Mouse (Mus musculus) limb, embryonic 14.5 days (tissue): Measurements from ENCODE around the gene Drg1. TPM values are rescaled to one million over a fixed set of nuclear protein-coding genes. Genes with fewer than 3 reads are reported as not detected.
A peak's percentile ranks its signal among the peaks of the same experiment; 100 is the strongest.
"Not testable (repeated sequence)": the region's sequence is repeated elsewhere in the genome, so short reads cannot be mapped to it uniquely, and the experiment has no call there.

Experiments used
- ATAC-seq: fragments of 200-750 bp; cut with Nextera tagmentation; 2 replicates; pipeline ENCODE4 v1.8.0; 2017; ENCODE audit warnings: low read depth, moderate number of reproducible peaks, moderate TSS enrichment; ENCODE audit not compliant: low FRiP score
- DNase-seq: peaks from one replicate; pipeline ENCODE4 v3.0.0-alpha.2; 2015; ENCODE audit warnings: low spot score
- H3K27ac ChIP-seq: fragments of 300-500 bp; sonication (generic); replicated peaks from 2 replicates; pipeline ENCODE4 v1.5.1; 2014; ENCODE audit warnings: low read depth, mild to moderate bottlenecking, low read length, moderate library complexity, mixed read lengths
- H3K27me3 ChIP-seq: fragments of 300-500 bp; sonication (generic); 2 replicates; pipeline ENCODE4 v1.6.1; 2014; ENCODE audit warnings: low read length, mixed read lengths; ENCODE audit not compliant: control insufficient read depth, insufficient read depth
- H3K36me3 ChIP-seq: fragments of 300-500 bp; sonication (generic); 2 replicates; pipeline ENCODE4 v1.6.1; 2014; ENCODE audit warnings: mild to moderate bottlenecking, low read length, moderate library complexity, mixed read lengths; ENCODE audit not compliant: control insufficient read depth, insufficient read depth
- H3K4me1 ChIP-seq: fragments of 300-500 bp; sonication (generic); 2 replicates; pipeline ENCODE4 v1.6.1; 2014; ENCODE audit warnings: antibody characterized with exemption, low read length, mixed read lengths; ENCODE audit not compliant: control insufficient read depth, insufficient read depth
- H3K4me2 ChIP-seq: fragments of 300-500 bp; sonication (generic); replicated peaks from 2 replicates; pipeline ENCODE4 v1.6.1; 2014; ENCODE audit warnings: low read depth, mild to moderate bottlenecking, low read length, moderate library complexity; ENCODE audit not compliant: severe bottlenecking
- H3K4me3 ChIP-seq: fragments of 300-500 bp; sonication (generic); replicated peaks from 2 replicates; pipeline ENCODE4 v1.5.1; 2014; ENCODE audit warnings: low read length
- H3K9ac ChIP-seq: fragments of 300-500 bp; sonication (generic); 2 replicates; pipeline ENCODE4 v1.6.1; 2014; ENCODE audit warnings: mild to moderate bottlenecking, low read depth, low read length, moderate library complexity; ENCODE audit not compliant: severe bottlenecking
- H3K9me3 ChIP-seq: fragments of 300-500 bp; sonication (generic); 2 replicates; pipeline ENCODE4 v1.6.1; 2016; ENCODE audit warnings: low read length; ENCODE audit not compliant: control insufficient read depth
- WGBS: fragments of 180-500 bp; shearing (Covaris S2); extraction: QIAGEN DNeasy Blood & Tissue Kit; methylation state at CpG from one replicate; pipeline ENCODE4 v1.1.7; 2014; 5-methylcytosine and 5-hydroxymethylcytosine counted together
- polyA plus RNA-seq, 2 experiments: library from polyadenylated mRNA; depleted of rRNA in 1 of 2; stranded (reverse) in 1 of 2; unstranded in 1 of 2; fragments of >200 nt; fragmentation: Nextera tagmentation in 1 of 2; extraction: Ambion mirVana in 1 of 2; gene quantifications; 2 replicates each; pipeline versions ENCODE4 v1.2.1 to v1.2.3; 2012 to 2014

Gene Drg1
- polyA plus RNA-seq, 2 experiments = 73.8 to 186 TPM

- H3K4me1 ChIP-seq, ATAC-seq, H3K4me2 ChIP-seq, H3K4me3 ChIP-seq, H3K9me3 ChIP-seq, H3K9ac ChIP-seq, H3K36me3 ChIP-seq, H3K27me3 ChIP-seq, H3K27ac ChIP-seq: not testable (repeated sequence)
- peak; percentile 13 for DNase-seq
- 76% methylated on average over 3 of the region's 5 CpGs for WGBS
Observed at GRCm38 (mm10) chr11:3165210-3165782, 100.9 kb downstream of the Drg1 start.

DNA sequence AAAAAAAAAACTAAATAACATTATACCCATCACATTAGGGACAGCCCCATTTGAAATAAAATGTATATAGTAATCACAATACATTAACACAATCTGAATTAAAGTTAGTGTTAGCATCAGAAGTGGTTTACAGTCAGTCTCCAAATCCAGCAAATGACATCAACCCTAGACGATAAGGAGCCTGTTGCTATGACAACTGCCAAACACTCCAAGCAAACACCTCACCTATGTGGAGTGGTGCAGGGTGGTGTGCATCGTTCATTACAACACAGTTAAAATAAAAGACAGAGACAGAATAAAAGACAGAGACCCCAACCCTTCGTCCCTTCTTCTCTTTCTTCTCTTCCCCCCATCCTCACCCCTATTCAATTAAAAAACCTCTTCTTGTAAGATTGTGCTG is 102.6 kb downstream of the Drg1 start:
- H3K36me3 ChIP-seq, H3K4me3 ChIP-seq, H3K4me2 ChIP-seq, ATAC-seq, H3K9me3 ChIP-seq, H3K9ac ChIP-seq, H3K4me1 ChIP-seq, H3K27me3 ChIP-seq, H3K27ac ChIP-seq: not testable (repeated sequence)
- DNase-seq = peak; percentile 2
- 67% methylated on average over 3 of the region's 3 CpGs for WGBS

GRCm38 (mm10) chr11:3163122-3163521 is 103.1 kb downstream of the Drg1 start:
- peak; percentile 7 for DNase-seq
- H3K9me3 ChIP-seq, H3K27ac ChIP-seq, H3K4me2 ChIP-seq, H3K4me3 ChIP-seq, H3K27me3 ChIP-seq, H3K4me1 ChIP-seq, H3K9ac ChIP-seq, ATAC-seq, H3K36me3 ChIP-seq: not testable (repeated sequence)
- 87% methylated on average over 2 of the region's 2 CpGs for WGBS

DNA sequence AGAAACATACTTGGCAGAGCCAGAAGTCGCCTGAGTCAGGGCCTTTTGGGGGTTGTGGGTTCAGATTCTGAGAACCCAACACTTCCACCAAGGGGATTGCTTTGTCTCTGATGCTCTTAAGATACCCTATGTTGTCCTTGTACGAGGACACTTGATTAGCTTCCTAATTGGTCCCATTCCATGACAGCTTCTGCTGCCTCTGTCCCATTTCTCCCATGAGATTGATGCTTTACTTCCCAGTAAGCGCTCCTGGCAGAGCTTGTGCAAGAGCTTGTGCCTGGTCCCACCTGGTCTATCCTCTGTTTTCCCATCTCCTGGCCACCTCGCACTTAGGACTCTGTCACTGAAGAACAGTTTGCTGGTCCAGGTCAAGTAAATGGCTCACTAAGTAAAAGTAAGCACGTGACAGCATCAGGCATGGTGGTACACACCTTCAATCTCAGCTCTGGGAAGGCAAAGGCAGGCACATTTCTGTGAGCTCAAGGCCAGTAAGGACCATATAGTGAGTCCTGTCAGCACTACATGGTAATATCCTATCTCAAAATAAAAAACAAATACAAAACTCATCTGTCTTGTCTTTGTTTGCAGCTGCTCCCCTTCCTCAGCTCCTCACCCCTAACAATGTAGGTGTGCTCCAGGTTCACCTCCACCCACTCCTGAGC is 103.8 kb downstream of the Drg1 start:
- H3K36me3 ChIP-seq, H3K4me2 ChIP-seq, H3K9ac ChIP-seq, H3K9me3 ChIP-seq, H3K4me1 ChIP-seq, H3K27me3 ChIP-seq, H3K27ac ChIP-seq, H3K4me3 ChIP-seq: not testable (repeated sequence)
- ATAC-seq = peak; percentile 17; the same call in 1 of the 2 replicates
- 62% methylated on average over 5 of the region's 5 CpGs for WGBS
- DNase-seq = peak; percentile 12

DNA sequence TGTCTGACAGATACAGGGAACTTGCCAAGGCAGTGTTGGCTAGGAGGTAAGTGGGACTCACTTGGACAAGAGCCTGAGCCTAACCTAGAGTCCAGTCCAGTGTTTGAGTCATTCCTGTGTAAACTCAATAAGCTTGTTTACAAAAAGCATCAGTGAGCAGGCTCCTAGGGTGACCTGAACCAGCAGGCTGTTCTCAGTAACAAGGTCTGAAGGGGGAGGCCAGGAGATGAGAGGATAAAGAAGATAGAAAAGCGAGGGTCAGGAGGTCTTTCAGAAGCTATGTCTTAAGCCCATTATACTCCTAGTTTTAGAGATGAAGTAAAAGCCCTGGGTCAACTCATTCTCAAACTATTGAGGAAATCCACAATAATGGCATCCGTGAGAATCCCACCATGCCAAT is 104.8 kb downstream of the Drg1 start:
- H3K4me1 ChIP-seq, H3K4me2 ChIP-seq, H3K27me3 ChIP-seq, H3K4me3 ChIP-seq, H3K9me3 ChIP-seq, H3K27ac ChIP-seq, ATAC-seq, H3K9ac ChIP-seq, H3K36me3 ChIP-seq: not testable (repeated sequence)
- peak; percentile 3 for DNase-seq
- WGBS = 71% methylated on average over 1 of the region's 2 CpGs

DNA sequence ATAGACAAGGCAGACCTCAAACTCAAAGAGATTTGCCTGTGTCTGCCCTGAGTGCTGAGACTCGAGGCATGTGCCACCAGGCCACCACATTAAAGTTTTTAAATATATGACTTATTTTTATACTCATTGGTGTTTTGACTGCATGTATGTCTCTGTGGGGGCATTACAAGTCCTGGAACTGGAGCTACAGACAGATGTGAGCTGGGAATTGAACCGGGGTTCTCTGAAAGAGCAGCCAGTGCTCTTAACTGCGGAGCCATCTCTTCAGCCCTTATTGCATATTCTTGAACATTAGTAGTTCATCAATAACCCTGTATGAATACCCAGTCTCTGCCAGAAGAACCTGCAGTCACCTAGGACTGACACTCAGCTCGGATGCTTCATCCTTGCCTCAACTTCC is 107.4 kb downstream of the Drg1 start:
- DNase-seq, H3K27me3 ChIP-seq, H3K9me3 ChIP-seq, H3K4me2 ChIP-seq, H3K36me3 ChIP-seq, H3K27ac ChIP-seq, H3K4me3 ChIP-seq, H3K4me1 ChIP-seq, H3K9ac ChIP-seq, ATAC-seq: not testable (repeated sequence)
- 95% methylated on average over 4 of the region's 4 CpGs for WGBS

GRCm38 (mm10) chr11:3157996-3158395 is 108.2 kb downstream of the Drg1 start:
- ATAC-seq, DNase-seq, H3K9me3 ChIP-seq, H3K4me2 ChIP-seq, H3K4me3 ChIP-seq, H3K27ac ChIP-seq, H3K36me3 ChIP-seq, H3K9ac ChIP-seq, H3K27me3 ChIP-seq, H3K4me1 ChIP-seq: not testable (repeated sequence)
- WGBS = 92% methylated on average over 6 of the region's 6 CpGs

GRCm38 (mm10) chr11:3156991-3157390 is 109.2 kb downstream of the Drg1 start:
- H3K4me1 ChIP-seq, H3K9me3 ChIP-seq, H3K36me3 ChIP-seq, H3K27ac ChIP-seq, H3K9ac ChIP-seq, DNase-seq, ATAC-seq, H3K4me2 ChIP-seq, H3K4me3 ChIP-seq, H3K27me3 ChIP-seq: not testable (repeated sequence)
- WGBS = 88% methylated on average over 1 of the region's 3 CpGs
